Mouse (Mus musculus): Measurements from ENCODE around the gene Tmem239.

- TF ChIP-seq TAL1 (conservative IDR thresholded peaks at IDR 0.05; ENCODE audit: low read depth, low read length) (no peak), CTCF (IDR thresholded peaks at IDR 0.05; ENCODE audit: low read depth, low read length) (no peak)
Measured at GRCm38 (mm10) chr2:130392836-130393235, 13.4 kb upstream of the Tmem239 start.
